Mouse (Mus musculus): ENCODE results near the gene Dennd1a. TPM values are rescaled to one million over a fixed set of nuclear protein-coding genes. Genes with fewer than 3 reads are reported as not detected.

Gene Dennd1a
- total RNA-seq, 2 experiments from 2014 or later, result 73.9 to 74.1 TPM

DNA sequence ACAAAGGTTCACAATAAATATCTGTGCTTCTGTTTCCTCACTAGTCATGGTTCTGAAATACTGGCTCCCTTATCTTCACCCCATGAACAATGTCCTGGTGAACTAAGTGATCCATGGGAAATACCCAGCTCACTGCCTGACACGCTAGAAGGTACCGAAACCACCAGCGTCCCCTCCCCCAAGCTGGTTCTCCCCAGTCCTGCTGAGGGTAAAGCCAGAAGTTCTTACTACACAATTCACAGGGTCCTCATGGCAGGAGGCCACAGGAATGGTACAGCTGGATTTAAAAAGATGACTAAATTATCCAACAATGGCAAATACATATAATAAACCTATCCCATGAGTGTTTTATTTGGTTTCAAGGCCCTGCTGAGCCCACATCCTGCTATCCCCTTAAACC is 378.9 kb downstream of the Dennd1a start:
- no peak for DNase-seq (ENCODE audit: low spot score in 2 of 2)

- DNase-seq (ENCODE audit: low spot score in 2 of 2), result no peak
Measured at GRCm38 (mm10) chr2:37906261-37906660, 380.9 kb downstream of the Dennd1a start.

GRCm38 (mm10) chr2:37903286-37903685 is 383.9 kb downstream of the Dennd1a start:
- peak; percentile 29 to 70 for DNase-seq (ENCODE audit: low spot score in 2 of 2)

DNA sequence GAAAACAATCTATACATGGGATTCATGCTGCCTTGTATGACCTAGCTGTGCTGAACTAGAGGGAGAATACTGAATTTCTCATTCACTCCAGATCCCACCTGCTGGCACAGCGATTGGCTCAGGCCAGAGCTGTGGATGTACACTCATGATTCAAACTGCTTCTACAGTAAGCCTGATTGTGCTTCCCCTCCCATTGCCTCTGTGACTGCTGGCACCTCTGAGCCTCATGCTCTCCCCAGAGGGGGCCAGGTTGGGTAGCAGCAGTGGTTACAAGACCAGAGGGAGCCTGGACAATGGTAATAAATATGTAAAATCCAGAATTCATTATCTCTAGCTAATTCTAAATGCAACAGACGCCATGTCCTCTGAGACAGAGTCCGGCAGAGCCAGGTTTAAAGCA is 404.0 kb downstream of the Dennd1a start:
- no peak for DNase-seq (ENCODE audit: low spot score in 2 of 2)

- DNase-seq (ENCODE audit: low spot score in 2 of 2), result no peak
Measured at GRCm38 (mm10) chr2:37881262-37881913, 405.8 kb downstream of the Dennd1a start.

DNA sequence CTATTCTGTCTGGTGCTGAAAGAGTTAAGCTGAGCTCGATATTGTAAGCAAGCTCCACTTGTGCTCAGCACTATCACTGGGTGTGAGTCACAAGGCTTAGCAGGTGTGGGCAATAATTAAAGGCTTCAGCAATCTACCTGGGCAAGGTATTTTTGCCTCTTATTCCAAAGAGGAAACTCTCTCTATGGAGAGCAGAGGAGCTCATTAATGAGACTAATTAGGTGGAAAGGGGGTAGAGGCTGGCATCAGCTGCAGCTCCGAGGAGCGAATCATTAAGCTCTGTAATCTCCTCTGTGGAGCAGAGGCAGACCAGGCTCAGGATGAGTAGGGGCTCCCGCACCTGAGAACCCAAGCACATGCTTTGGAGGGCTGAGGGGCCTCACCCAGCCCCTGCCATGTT is 407.5 kb downstream of the Dennd1a start:
- no peak for DNase-seq (ENCODE audit: low spot score in 2 of 2)

DNA sequence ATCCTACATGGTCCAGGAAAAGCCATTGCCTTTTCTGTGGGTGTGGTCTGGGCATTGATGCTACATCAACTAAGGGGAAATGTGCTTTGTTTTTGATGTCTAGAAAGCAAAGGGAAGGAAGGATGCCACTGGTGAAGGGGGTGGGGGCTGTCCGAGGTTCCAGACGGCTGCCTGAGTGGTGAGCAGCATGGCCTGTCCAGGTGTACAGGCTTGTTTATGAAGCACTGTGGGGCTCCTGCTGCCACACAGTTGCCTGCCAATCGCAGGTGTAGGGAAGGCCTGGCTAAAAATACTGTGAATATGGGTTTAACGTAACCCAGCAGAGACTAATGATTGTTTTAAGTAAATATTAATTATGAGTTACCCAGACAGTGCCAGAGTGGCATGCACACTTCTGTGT is 414.4 kb downstream of the Dennd1a start:
- DNase-seq (ENCODE audit: low spot score in 2 of 2), result no peak

- no peak for DNase-seq (ENCODE audit: low spot score in 2 of 2)
Measured at GRCm38 (mm10) chr2:37869628-37870027, 417.6 kb downstream of the Dennd1a start.

DNA sequence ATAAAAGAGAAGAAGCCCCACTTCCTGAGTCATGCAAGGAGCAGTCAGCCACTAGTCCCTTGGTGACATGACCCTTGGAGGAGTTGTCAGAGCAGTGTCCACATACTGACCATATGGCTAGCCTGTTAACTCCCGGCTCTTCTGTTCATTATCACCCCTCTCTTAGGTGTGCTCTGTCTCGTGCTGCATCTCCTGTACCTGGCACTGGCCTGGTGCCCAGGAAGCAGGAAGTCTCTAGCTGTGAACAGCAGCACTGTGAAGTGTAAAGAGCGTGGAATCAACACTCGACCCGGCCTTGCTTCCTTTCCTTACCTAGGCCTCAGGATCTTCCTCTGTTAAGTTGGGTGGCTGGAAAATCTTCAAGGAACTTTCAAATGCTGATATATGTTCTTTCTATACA is 419.8 kb downstream of the Dennd1a start:
- DNase-seq (ENCODE audit: low spot score in 2 of 2), result no peak

DNA sequence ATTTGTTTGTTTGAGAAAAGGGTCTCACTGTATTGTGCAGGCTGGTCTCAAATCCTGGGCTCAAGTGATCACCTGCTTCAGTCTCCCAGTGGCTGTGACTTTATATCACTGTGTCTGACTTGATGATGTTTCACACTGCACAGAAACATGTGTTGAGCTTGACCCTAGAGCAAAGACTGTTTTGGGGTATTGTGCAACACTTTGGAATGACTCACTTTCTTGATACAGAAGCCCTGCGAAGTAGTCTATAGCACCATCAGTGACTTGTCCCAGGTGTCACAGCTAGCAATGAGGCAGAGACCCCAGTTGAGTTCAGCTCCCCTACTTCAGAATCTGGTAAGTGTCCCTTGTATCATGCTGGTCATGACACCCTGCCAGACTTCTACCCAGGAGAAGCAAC is 429.7 kb downstream of the Dennd1a start:
- DNase-seq (ENCODE audit: low spot score in 2 of 2), result no peak

DNA sequence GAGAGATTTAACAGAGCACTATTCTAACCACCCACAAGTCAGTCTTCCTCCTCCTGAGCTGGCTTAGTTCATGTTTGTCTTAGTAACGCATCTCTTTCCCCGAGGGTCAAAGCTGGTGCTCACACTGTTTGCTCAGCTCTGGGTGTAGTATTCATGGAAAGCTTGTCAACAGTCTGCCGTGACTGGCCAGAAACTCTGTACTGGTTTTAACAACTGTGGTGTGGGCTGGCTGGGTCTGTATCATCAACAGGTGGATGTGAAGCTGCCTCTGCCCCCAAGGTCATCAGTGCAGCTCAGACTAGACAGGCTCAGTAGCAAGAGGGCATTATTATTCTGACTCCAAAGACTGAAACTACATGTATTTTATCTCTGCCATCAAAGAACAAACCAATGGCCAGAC is 430.2 kb downstream of the Dennd1a start:
- no peak for DNase-seq (ENCODE audit: low spot score in 2 of 2)

- DNase-seq (ENCODE audit: low spot score in 2 of 2), result peak in 1 of 2 experiments; percentile 50
Measured at GRCm38 (mm10) chr2:37855226-37855625, 432.0 kb downstream of the Dennd1a start.

- DNase-seq (ENCODE audit: low spot score in 2 of 2), result no peak
Measured at GRCm38 (mm10) chr2:37853878-37854435, 433.2 kb downstream of the Dennd1a start.

- DNase-seq (ENCODE audit: low spot score in 2 of 2), result no peak
Measured at GRCm38 (mm10) chr2:37850626-37851025, 436.6 kb downstream of the Dennd1a start.

- DNase-seq (ENCODE audit: low spot score in 2 of 2), result no peak
Measured at GRCm38 (mm10) chr2:37849357-37849756, 437.8 kb downstream of the Dennd1a start.

GRCm38 (mm10) chr2:37842719-37843118 is 444.5 kb downstream of the Dennd1a start:
- DNase-seq (ENCODE audit: low spot score in 2 of 2), result peak in 1 of 2 experiments; percentile 38

DNA sequence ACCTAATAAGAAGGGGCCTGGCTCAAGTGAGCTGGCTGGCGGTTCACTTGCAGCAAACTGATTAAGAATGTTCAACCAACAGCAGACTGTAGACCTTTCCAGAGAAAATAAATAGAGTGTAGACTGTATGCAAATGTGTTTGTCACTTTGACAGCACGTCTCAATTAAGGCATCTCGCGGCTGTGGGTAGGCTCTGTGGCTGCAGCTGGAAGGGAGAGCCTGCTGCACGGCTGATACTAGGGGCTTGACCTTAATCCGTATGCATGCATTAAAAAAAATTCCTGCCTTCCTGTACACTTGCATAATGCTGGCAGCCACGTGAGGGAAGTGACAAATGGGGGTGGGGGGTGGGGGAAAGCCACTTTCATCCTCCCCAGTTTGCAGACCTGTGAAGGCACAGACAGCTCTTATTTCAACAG is 445.0 kb downstream of the Dennd1a start:
- peak in 1 of 2 experiments; percentile 8 for DNase-seq (ENCODE audit: low spot score in 2 of 2)

- DNase-seq (ENCODE audit: low spot score in 2 of 2), result no peak
Measured at GRCm38 (mm10) chr2:37839922-37840321, 447.3 kb downstream of the Dennd1a start.

- DNase-seq (ENCODE audit: low spot score in 2 of 2), result no peak
Measured at GRCm38 (mm10) chr2:37838202-37838984, 448.8 kb downstream of the Dennd1a start.

DNA sequence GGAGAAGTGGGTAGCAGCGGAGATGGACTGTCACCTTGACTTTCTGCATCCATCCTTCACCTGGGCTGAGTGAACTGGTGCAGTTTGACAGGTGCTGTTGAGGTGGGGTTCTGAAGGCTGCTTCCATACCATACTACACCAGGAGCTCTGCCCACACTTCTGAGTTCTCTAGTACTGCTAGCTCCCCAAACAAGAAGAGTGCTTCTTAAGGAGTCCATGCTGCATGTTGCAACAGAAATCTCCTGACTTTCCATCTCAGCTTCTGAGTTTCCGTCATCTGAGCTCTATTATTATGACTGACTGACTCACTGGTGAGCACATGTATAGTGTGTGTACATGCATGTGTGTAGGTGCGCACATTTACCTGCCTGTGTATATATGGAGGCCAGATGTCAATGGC is 449.6 kb downstream of the Dennd1a start:
- DNase-seq (ENCODE audit: low spot score in 2 of 2), result no peak

- no peak for DNase-seq (ENCODE audit: low spot score in 2 of 2)
Measured at GRCm38 (mm10) chr2:37836926-37837325, 450.3 kb downstream of the Dennd1a start.

GRCm38 (mm10) chr2:37832253-37832652 is 454.9 kb downstream of the Dennd1a start:
- DNase-seq (ENCODE audit: low spot score in 2 of 2), result no peak

All from layer of hippocampus, postnatal 14 days (tissue).